Comparison of ENCODE assay signal across 26 mouse cellular contexts in genomic region chr3:145339851-145340499, GRCm38 (mm10). TPM values are rescaled to one million over a fixed set of nuclear protein-coding genes. Genes with fewer than 3 reads are reported as not detected.
A peak's percentile ranks its signal among the peaks of the same experiment; 100 is the strongest.
DNase-seq lines count a peak whose midpoint lies in the region; ATAC-seq and TF ChIP-seq lines count a peak whose summit lies in the region.
"Had no signal": no experiment of that assay in that cellular context is flagged by ENCODE, and none has a peak within 500 bp of the region (broad histone marks: within the 10 kb centered on the region; RNA-seq: fewer than 3 reads in every experiment).

No protein-coding gene starts in this region.

- no peak overlapping the region for H3K4me2 ChIP-seq in embryonic facial prominence, embryonic 11.5 days (ENCODE audit: low read depth, low read length)
- H3K4me2 ChIP-seq in kidney, embryonic 14.5 days (replicated peaks; ENCODE audit: low read depth, low read length): no peak overlapping the region
- H3K4me2 ChIP-seq in liver, embryonic 11.5 days: no peak overlapping the region
- H3K4me2 ChIP-seq: forebrain, embryonic 12.5 days; hindbrain, embryonic 12.5 days had no signal

- WGBS in embryonic facial prominence, embryonic 11.5 days: 70% methylated on average over 10 of the region's 10 CpGs
- 76% methylated on average over 10 of the region's 10 CpGs for WGBS in embryonic facial prominence, embryonic 10.5 days
- 36% methylated on average over 10 of the region's 10 CpGs for WGBS in kidney, embryonic 14.5 days
- 50% methylated on average over 10 of the region's 10 CpGs for WGBS in liver, adult 2 months
- WGBS in liver, embryonic 11.5 days: 71% methylated on average over 10 of the region's 10 CpGs

- H3K9me3 ChIP-seq in embryonic facial prominence, embryonic 11.5 days (replicated peaks; ENCODE audit: control insufficient read depth, low read length): no peaks in the 10 kb centered on the region
- no peaks in the 10 kb centered on the region for H3K9me3 ChIP-seq in embryonic facial prominence, embryonic 10.5 days
- no peaks in the 10 kb centered on the region for H3K9me3 ChIP-seq in kidney, embryonic 14.5 days (ENCODE audit: control insufficient read depth, low read length)
- 0 out of 2 replicates have a peak, but pooled peaks cover 3% of the 10 kb centered on the region for H3K9me3 ChIP-seq in liver, embryonic 11.5 days (ENCODE audit: control insufficient read depth, low read length)
- H3K9me3 ChIP-seq: forebrain, embryonic 12.5 days; heart, embryonic 10.5 days; hindbrain, embryonic 12.5 days had no signal

- no peak for TF ChIP-seq CTCF in liver, adult 2 months (IDR thresholded peaks at IDR 0.05; ENCODE audit: low read depth, low read length)
- no peak for TF ChIP-seq CTCF in embryonic fibroblast, embryonic 13.5 days (IDR thresholded peaks at IDR 0.05; ENCODE audit: borderline replicate concordance, insufficient read depth, low read length)

- no peak for ATAC-seq in embryonic facial prominence, embryonic 11.5 days (replicated peaks; ENCODE audit: insufficient number of reproducible peaks, low FRiP score, low TSS enrichment, low read depth)
- ATAC-seq in kidney, embryonic 14.5 days (ENCODE audit: low FRiP score, low TSS enrichment): peak; percentile 73; the same call in 1 of the 2 replicates
- ATAC-seq in liver, embryonic 11.5 days (replicated peaks; ENCODE audit: low FRiP score): no peak
- ATAC-seq: CD4-positive, CD25-positive, alpha-beta regulatory T cell, adult 4 months; hindbrain, embryonic 16.5 days had no signal

- no peaks in the 10 kb centered on the region for H3K4me1 ChIP-seq in embryonic facial prominence, embryonic 11.5 days (ENCODE audit: control insufficient read depth, insufficient read depth, low read length)
- H3K4me1 ChIP-seq in embryonic facial prominence, embryonic 10.5 days: peaks cover 2% of the 10 kb centered on the region
- H3K4me1 ChIP-seq in kidney, embryonic 14.5 days (ENCODE audit: control insufficient read depth, insufficient read depth, low read length): no peaks in the 10 kb centered on the region
- no peaks in the 10 kb centered on the region for H3K4me1 ChIP-seq in liver, adult 2 months (ENCODE audit: control insufficient read depth, insufficient read depth, low read length)
- no peaks in the 10 kb centered on the region for H3K4me1 ChIP-seq in liver, embryonic 11.5 days (replicated peaks; ENCODE audit: control insufficient read depth, insufficient read depth, low read length)
- 0 out of 2 replicates have a peak, but pooled peaks cover 3% of the 10 kb centered on the region for H3K4me1 ChIP-seq in embryonic fibroblast, embryonic 13.5 days (ENCODE audit: control insufficient read depth, insufficient read depth, low read length)
- H3K4me1 ChIP-seq: hindbrain, embryonic 12.5 days had no signal

- DNase-seq in embryonic facial prominence, embryonic 11.5 days (ENCODE audit: low spot score): peak; percentile 34
- DNase-seq in embryonic facial prominence, embryonic 10.5 days (ENCODE audit: low spot score): no peak
- DNase-seq in kidney, adult 11 months: no peak
- peak; percentile 4 for DNase-seq in liver, adult 2 months (ENCODE audit: extremely low read depth, low read depth, low spot score)
- no peak for DNase-seq in liver, embryonic 11.5 days (ENCODE audit: low spot score)
- DNase-seq in testis, postnatal 14 days (ENCODE audit: low spot score): no peak
- DNase-seq: adrenal gland, postnatal 10 days; B cell, adult 2 months; cerebellum, adult 11 months; cerebellum, adult 8-10 months; cerebellum, postnatal 14 days; embryo, embryonic 11 days; gastrocnemius, adult 2 months; gastrocnemius, postnatal 25 days; heart, postnatal 10 days; heart, postnatal 4 days had no signal

- no peaks in the 10 kb centered on the region for H3K36me3 ChIP-seq in embryonic facial prominence, embryonic 11.5 days (replicated peaks; ENCODE audit: control insufficient read depth, insufficient read depth, low read depth, low read length)
- H3K36me3 ChIP-seq in embryonic facial prominence, embryonic 10.5 days (replicated peaks): no peaks in the 10 kb centered on the region
- no peaks in the 10 kb centered on the region for H3K36me3 ChIP-seq in kidney, embryonic 14.5 days (ENCODE audit: control insufficient read depth, insufficient read depth, low read length)
- no peaks in the 10 kb centered on the region for H3K36me3 ChIP-seq in liver, adult 2 months (ENCODE audit: control insufficient read depth, insufficient read depth, low read length)
- no peaks in the 10 kb centered on the region for H3K36me3 ChIP-seq in liver, embryonic 11.5 days (ENCODE audit: control insufficient read depth, insufficient read depth, low read length)
- H3K36me3 ChIP-seq: forebrain, embryonic 12.5 days; G1E; heart, embryonic 10.5 days; hindbrain, embryonic 12.5 days had no signal

- H3K27ac ChIP-seq in embryonic facial prominence, embryonic 11.5 days (replicated peaks; ENCODE audit: low read depth, low read length): no peak overlapping the region
- H3K27ac ChIP-seq in embryonic facial prominence, embryonic 10.5 days (replicated peaks): no peak overlapping the region
- H3K27ac ChIP-seq in kidney, embryonic 14.5 days (ENCODE audit: low read depth, low read length): no peak overlapping the region
- H3K27ac ChIP-seq in liver, adult 2 months (replicated peaks; ENCODE audit: insufficient read depth, low read depth, low read length): no peak overlapping the region
- H3K27ac ChIP-seq in liver, embryonic 11.5 days (ENCODE audit: low read depth, low read length): no peak overlapping the region
- H3K27ac ChIP-seq in embryonic fibroblast, embryonic 13.5 days (ENCODE audit: insufficient read depth, low read length): peak overlapping the region; percentile 80
- H3K27ac ChIP-seq: forebrain, embryonic 12.5 days; gastrocnemius, adult 2 months; heart, embryonic 10.5 days; hindbrain, embryonic 12.5 days had no signal

- H3K4me3 ChIP-seq in embryonic facial prominence, embryonic 11.5 days (ENCODE audit: low read depth, low read length): no peak overlapping the region
- no peak overlapping the region for H3K4me3 ChIP-seq in embryonic facial prominence, embryonic 10.5 days
- H3K4me3 ChIP-seq in kidney, embryonic 14.5 days (ENCODE audit: low read length): no peak overlapping the region
- no peak overlapping the region for H3K4me3 ChIP-seq in liver, adult 2 months (ENCODE audit: insufficient read depth, low read depth, low read length)
- H3K4me3 ChIP-seq in liver, embryonic 11.5 days (ENCODE audit: low read depth, low read length): no peak overlapping the region
- no peak overlapping the region for H3K4me3 ChIP-seq in embryonic fibroblast, embryonic 13.5 days (ENCODE audit: insufficient read depth, low read length)
- H3K4me3 ChIP-seq: forebrain, embryonic 12.5 days; gastrocnemius, adult 2 months; heart, embryonic 10.5 days; hindbrain, embryonic 12.5 days had no signal

- H3K27me3 ChIP-seq in embryonic facial prominence, embryonic 11.5 days (ENCODE audit: control insufficient read depth, insufficient read depth, low read length): no peaks in the 10 kb centered on the region
- no peaks in the 10 kb centered on the region for H3K27me3 ChIP-seq in embryonic facial prominence, embryonic 10.5 days (replicated peaks; ENCODE audit: low read depth, poor library complexity, severe bottlenecking)
- no peaks in the 10 kb centered on the region for H3K27me3 ChIP-seq in kidney, embryonic 14.5 days (ENCODE audit: control insufficient read depth, insufficient read depth, low read length)
- H3K27me3 ChIP-seq in liver, adult 2 months (ENCODE audit: control insufficient read depth, insufficient read depth, low read length): no peaks in the 10 kb centered on the region
- H3K27me3 ChIP-seq in liver, embryonic 11.5 days (replicated peaks; ENCODE audit: control insufficient read depth, insufficient read depth, low read length): no peaks in the 10 kb centered on the region
- H3K27me3 ChIP-seq: forebrain, embryonic 12.5 days; hindbrain, embryonic 12.5 days had no signal

- no peak for TF ChIP-seq POLR2A in liver, adult 2 months (IDR thresholded peaks at IDR 0.05; ENCODE audit: extremely low read depth, insufficient read depth, low read length)
- no peak for TF ChIP-seq POLR2A in embryonic fibroblast, embryonic 13.5 days (IDR thresholded peaks at IDR 0.05; ENCODE audit: low read depth, low read length)

- H3K79me2 ChIP-seq in liver, adult 2 months (ENCODE audit: control insufficient read depth, insufficient read depth, low read length): no peaks in the 10 kb centered on the region

- H3K9ac ChIP-seq in embryonic facial prominence, embryonic 11.5 days (replicated peaks; ENCODE audit: low read length): no peak overlapping the region
- H3K9ac ChIP-seq in kidney, embryonic 14.5 days (ENCODE audit: low read depth, low read length): no peak overlapping the region
- no peak overlapping the region for H3K9ac ChIP-seq in liver, adult 2 months (ENCODE audit: low read depth, low read length)
- H3K9ac ChIP-seq in liver, embryonic 11.5 days (ENCODE audit: low read depth, low read length): no peak overlapping the region
- H3K9ac ChIP-seq: forebrain, embryonic 12.5 days; hindbrain, embryonic 12.5 days had no signal

RNA-seq across cellular contexts. Expression of gene Col24a1, which starts 47.7 kb away (rescaled TPM):
- polyA plus RNA-seq in embryonic facial prominence, embryonic 11.5 days (2014; fragmentation: Nextera tagmentation; extraction: Ambion mirVana): 1.9 and 2.1 TPM in 2 replicates
- 1.1 TPM in 2 replicates for polyA plus RNA-seq in embryonic facial prominence, embryonic 10.5 days (2016; fragmentation: Nextera tagmentation; extraction: Ambion mirVana)
- polyA plus RNA-seq in kidney, embryonic 14.5 days (2014; fragmentation: Nextera tagmentation; extraction: Ambion mirVana): 2.0 and 2.1 TPM in 2 replicates
- 0.28 and 0.34 TPM in 2 replicates for total RNA-seq in liver, adult 2 months (2014; rRNA removed)
- 0.04 and 0.05 TPM in 2 replicates for polyA plus RNA-seq in liver, adult 2 months (2012; rRNA removed)
- polyA plus RNA-seq in liver, embryonic 11.5 days (2014; fragmentation: Nextera tagmentation; extraction: Ambion mirVana): 0.44 and 0.64 TPM in 2 replicates
- polyA plus RNA-seq in embryonic fibroblast, embryonic 13.5 days (2011; ENCODE audit: insufficient read length, low read depth, missing spikeins): 4.7 and 11.9 TPM in 2 replicates
- total RNA-seq: common myeloid progenitor, adult 5-6 weeks; granulocyte monocyte progenitor cell, adult 5-6 weeks had no signal
- polyA plus RNA-seq: CD4-positive, CD25-positive, alpha-beta regulatory T cell, adult 4 months; G1E had no signal

Comparison
In these comparisons a context has a peak if more than half of its experiments do, and no peak if none do; other contexts are left out.
1. DNase-seq: peak in embryonic facial prominence, embryonic 11.5 days (single experiment) and liver, adult 2 months (single experiment); none in embryonic facial prominence, embryonic 10.5 days (single experiment), kidney, adult 11 months (single experiment), liver, embryonic 11.5 days (single experiment) and testis, postnatal 14 days (single experiment).